9 mouse cellular contexts compared by ENCODE assay signal in genomic region chr15:7563726-7564125, GRCm38 (mm10).
DNase-seq lines count a peak whose midpoint lies in the region; ATAC-seq and TF ChIP-seq lines count a peak whose summit lies in the region.
"Had no signal": no experiment of that assay in that cellular context is flagged by ENCODE, and none has a peak within 500 bp of the region (broad histone marks: within the 10 kb centered on the region; RNA-seq: fewer than 3 reads in every experiment).

No protein-coding gene starts in this region.

- H3K4me2 ChIP-seq in kidney, embryonic 14.5 days (replicated peaks; ENCODE audit: low read depth, low read length): no peak overlapping the region
- H3K4me2 ChIP-seq in forebrain, postnatal 0 days (ENCODE audit: low read depth): no peak overlapping the region
- H3K4me2 ChIP-seq: liver, embryonic 13.5 days had no signal

- no peaks in the 10 kb centered on the region for H3K9me3 ChIP-seq in kidney, embryonic 14.5 days (ENCODE audit: control insufficient read depth, low read length)
- no peaks in the 10 kb centered on the region for H3K9me3 ChIP-seq in forebrain, postnatal 0 days (ENCODE audit: low read length)
- H3K9me3 ChIP-seq in limb, embryonic 10.5 days (replicated peaks): no peaks in the 10 kb centered on the region
- H3K9me3 ChIP-seq: liver, embryonic 13.5 days had no signal

- H3K36me3 ChIP-seq in kidney, embryonic 14.5 days (ENCODE audit: control insufficient read depth, insufficient read depth, low read length): no peaks in the 10 kb centered on the region
- H3K36me3 ChIP-seq in forebrain, postnatal 0 days (ENCODE audit: insufficient read depth): no peaks in the 10 kb centered on the region
- no peaks in the 10 kb centered on the region for H3K36me3 ChIP-seq in limb, embryonic 10.5 days
- H3K36me3 ChIP-seq: liver, embryonic 13.5 days had no signal

- WGBS in kidney, embryonic 14.5 days: 88% methylated on average over 9 of the region's 9 CpGs
- WGBS in forebrain, postnatal 0 days: 38% methylated on average over 9 of the region's 9 CpGs
- 95% methylated on average over 9 of the region's 9 CpGs for WGBS in limb, embryonic 10.5 days

- H3K27ac ChIP-seq in kidney, embryonic 14.5 days (ENCODE audit: low read depth, low read length): no peak overlapping the region
- no peak overlapping the region for H3K27ac ChIP-seq in forebrain, postnatal 0 days (ENCODE audit: low read depth, low read length)
- no peak overlapping the region for H3K27ac ChIP-seq in limb, embryonic 10.5 days
- H3K27ac ChIP-seq: liver, embryonic 13.5 days had no signal

- TF ChIP-seq CTCF in forebrain, postnatal 0 days (IDR thresholded peaks at IDR 0.05; ENCODE audit: low read depth): no peak

- no peak overlapping the region for H3K9ac ChIP-seq in kidney, embryonic 14.5 days (ENCODE audit: low read depth, low read length)
- H3K9ac ChIP-seq in forebrain, postnatal 0 days: no peak overlapping the region
- H3K9ac ChIP-seq: liver, embryonic 13.5 days had no signal

- H3K27me3 ChIP-seq in kidney, embryonic 14.5 days (ENCODE audit: control insufficient read depth, insufficient read depth, low read length): no peaks in the 10 kb centered on the region
- H3K27me3 ChIP-seq in forebrain, postnatal 0 days (ENCODE audit: insufficient read depth, low read length): no peaks in the 10 kb centered on the region
- H3K27me3 ChIP-seq in limb, embryonic 10.5 days (ENCODE audit: low read depth, poor library complexity, severe bottlenecking): no peaks in the 10 kb centered on the region
- H3K27me3 ChIP-seq: liver, embryonic 13.5 days had no signal

- H3K4me1 ChIP-seq in kidney, embryonic 14.5 days (ENCODE audit: control insufficient read depth, insufficient read depth, low read length): no peaks in the 10 kb centered on the region
- H3K4me1 ChIP-seq in forebrain, postnatal 0 days (ENCODE audit: insufficient read depth): no peaks in the 10 kb centered on the region
- H3K4me1 ChIP-seq in limb, embryonic 10.5 days: no peaks in the 10 kb centered on the region
- H3K4me1 ChIP-seq: liver, embryonic 13.5 days had no signal

- H3K4me3 ChIP-seq in kidney, embryonic 14.5 days (ENCODE audit: low read length): no peak overlapping the region
- H3K4me3 ChIP-seq in forebrain, postnatal 0 days (ENCODE audit: low read depth, low read length): no peak overlapping the region
- no peak overlapping the region for H3K4me3 ChIP-seq in limb, embryonic 10.5 days
- H3K4me3 ChIP-seq: liver, embryonic 13.5 days had no signal

- ATAC-seq in kidney, embryonic 14.5 days (ENCODE audit: low FRiP score, low TSS enrichment): no peak
- ATAC-seq in forebrain, postnatal 0 days: peak; percentile 84

- peak; percentile 23 for DNase-seq in kidney, postnatal 10 days
- peak; percentile 26 for DNase-seq in brain, embryonic 18.5 days (ENCODE audit: low read depth, low spot score)
- DNase-seq in forebrain, postnatal 0 days: peak; percentile 80
- DNase-seq in layer of hippocampus, postnatal 14 days (ENCODE audit: low spot score in 2 of 2): peak; percentile 66 to 75
- DNase-seq in right cerebral cortex, postnatal 10 days (ENCODE audit: low spot score in 2 of 2): peak; percentile 79 to 83
- no peak for DNase-seq in limb, embryonic 10.5 days (ENCODE audit: low spot score)
- DNase-seq in spleen, postnatal 36 days (ENCODE audit: low spot score in 2 of 2): no peak
- DNase-seq: liver, embryonic 13.5 days had no signal

Comparison
In these comparisons a context has a peak if more than half of its experiments do, and no peak if none do; other contexts are left out.
1. DNase-seq: peak in kidney, postnatal 10 days (single experiment), brain, embryonic 18.5 days (single experiment), forebrain, postnatal 0 days (single experiment), layer of hippocampus, postnatal 14 days (2 of 2) and right cerebral cortex, postnatal 10 days (2 of 2); none in limb, embryonic 10.5 days (single experiment) and spleen, postnatal 36 days (0 of 2).